Mouse (Mus musculus): ENCODE measurements around the gene Prkcq.
A peak's percentile ranks its signal among the peaks of the same experiment; 100 is the strongest.

DNA sequence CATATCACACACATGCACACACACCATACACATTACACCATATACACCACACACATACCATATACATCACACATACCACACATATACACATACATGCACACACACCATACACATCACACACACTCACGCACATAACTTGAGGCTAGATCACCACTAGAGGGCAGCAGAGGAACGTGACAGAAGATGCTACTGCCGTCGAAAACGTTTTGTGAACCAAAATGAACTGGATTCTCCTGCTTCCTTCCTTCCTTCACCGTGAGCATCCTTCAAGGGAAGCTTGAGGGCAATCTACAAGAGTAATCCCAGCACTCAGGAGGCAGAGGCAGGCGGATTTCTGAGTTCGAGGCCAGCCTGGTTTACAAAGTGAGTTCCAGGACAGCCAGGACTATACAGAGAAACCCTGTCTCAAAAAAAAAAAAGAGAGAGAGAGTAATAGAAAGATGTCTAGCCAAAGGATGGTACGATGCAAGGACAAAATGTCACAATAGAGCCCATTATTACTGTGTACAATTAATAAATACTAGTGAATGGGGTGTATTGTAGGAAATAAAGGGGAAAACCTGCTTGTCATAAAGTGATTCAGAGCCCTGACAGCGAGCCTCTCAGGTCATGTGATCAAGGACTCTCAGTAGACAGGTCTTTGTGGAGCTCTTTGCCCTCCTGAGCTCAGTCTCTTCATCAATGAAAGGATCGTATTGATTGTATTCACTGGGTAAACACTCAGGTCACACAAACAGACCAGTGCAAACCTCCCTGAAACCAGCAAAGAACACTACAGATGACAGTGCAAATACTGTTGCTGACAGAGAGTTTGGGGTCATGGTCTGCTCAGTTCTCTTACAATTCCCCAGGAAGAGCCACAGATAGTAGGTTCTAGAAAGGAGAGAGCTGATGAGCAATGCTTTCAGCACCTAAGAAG is 159.9 kb downstream of the Prkcq start:
- TF ChIP-seq POLR2A (IDR thresholded peaks at IDR 0.05; ENCODE audit: low read depth, low read length) = no peak
- TF ChIP-seq CTCF (IDR thresholded peaks at IDR 0.05; ENCODE audit: extremely low read depth, insufficient read length, insufficient replicate concordance, low read depth, low read length) = peak; percentile 41; the same call in 1 of the 2 replicates
